ENCODE assay signal across 8 mouse cellular contexts in the genomic region with DNA sequence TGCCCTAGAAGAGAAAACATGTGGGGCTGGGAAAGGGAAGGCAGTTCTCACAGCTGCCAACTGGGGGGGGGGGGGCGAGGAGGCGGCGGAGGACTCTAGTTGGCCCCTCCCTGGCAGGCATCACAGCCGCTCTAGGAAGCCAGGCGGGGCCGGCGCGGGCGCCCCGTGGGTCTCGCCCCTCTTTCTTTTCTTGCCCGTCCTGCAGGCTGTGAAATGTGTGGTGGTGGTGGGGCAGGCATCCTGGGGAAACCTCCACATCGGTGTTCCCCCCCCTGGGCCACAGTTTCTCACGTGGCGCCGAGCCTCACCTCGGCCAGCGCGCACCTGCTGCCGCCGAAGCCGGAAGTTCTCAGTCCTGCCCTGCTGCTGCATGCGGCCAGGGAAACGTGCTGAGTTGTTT. TPM values are rescaled to one million over a fixed set of nuclear protein-coding genes. Genes with fewer than 3 reads are reported as not detected.
A peak's percentile ranks its signal among the peaks of the same experiment; 100 is the strongest.
DNase-seq lines count a peak whose midpoint lies in the region; ATAC-seq and TF ChIP-seq lines count a peak whose summit lies in the region.

No protein-coding gene starts in this region.

- H3K9me3 ChIP-seq in hindbrain, embryonic 15.5 days, result no peaks in the 10 kb centered on the region
- no peaks in the 10 kb centered on the region for H3K9me3 ChIP-seq in midbrain, embryonic 11.5 days (ENCODE audit: control insufficient read depth, low read length)

- peak; percentile 92 for ATAC-seq in activated CD4-positive, CD25-positive, alpha-beta regulatory T cell, adult 4 months
- no peak for ATAC-seq in hindbrain, embryonic 15.5 days (ENCODE audit: low FRiP score, low read depth)
- no peak for ATAC-seq in midbrain, embryonic 11.5 days (ENCODE audit: low FRiP score)

- no peak for TF ChIP-seq POLR2A in heart, adult 2 months (IDR thresholded peaks at IDR 0.05; ENCODE audit: insufficient read depth, low read depth, low read length)

- no peaks in the 10 kb centered on the region; the same call in 1 of the 2 replicates for H3K27me3 ChIP-seq in heart, adult 2 months (ENCODE audit: control insufficient read depth, insufficient read depth, low read length)
- no peaks in the 10 kb centered on the region for H3K27me3 ChIP-seq in hindbrain, embryonic 15.5 days
- H3K27me3 ChIP-seq in midbrain, embryonic 11.5 days (ENCODE audit: control insufficient read depth, insufficient read depth, low read length), result no peaks in the 10 kb centered on the region

- intact Hi-C loops in heart, adult 2 months (cut with DNase I), result no loop called here

- no peak overlapping the region for H3K4me3 ChIP-seq in heart, adult 2 months
- peak overlapping the region; percentile 27 for H3K4me3 ChIP-seq in hindbrain, embryonic 15.5 days
- 0 out of 2 replicates have a peak overlapping the region, but pooled peaks have one; percentile 18 for H3K4me3 ChIP-seq in midbrain, embryonic 11.5 days (ENCODE audit: low read depth, low read length)

- TF ChIP-seq EP300 in heart, adult 2 months (IDR thresholded peaks at IDR 0.05; ENCODE audit: insufficient read depth, low read depth, low read length), result no peak

- no peaks in the 10 kb centered on the region for H3K79me2 ChIP-seq in heart, adult 2 months (replicated peaks; ENCODE audit: control insufficient read depth, insufficient read depth, low read length)

- no peak overlapping the region for H3K27ac ChIP-seq in heart, adult 2 months
- no peak overlapping the region for H3K27ac ChIP-seq in hindbrain, embryonic 15.5 days (replicated peaks)
- H3K27ac ChIP-seq in midbrain, embryonic 11.5 days (ENCODE audit: low read depth, low read length), result no peak overlapping the region

- no peaks in the 10 kb centered on the region for H3K4me1 ChIP-seq in heart, adult 2 months (ENCODE audit: control insufficient read depth, insufficient read depth, low read length)
- no peaks in the 10 kb centered on the region for H3K4me1 ChIP-seq in hindbrain, embryonic 15.5 days (replicated peaks)
- no peaks in the 10 kb centered on the region for H3K4me1 ChIP-seq in midbrain, embryonic 11.5 days (ENCODE audit: control insufficient read depth, insufficient read depth, low read length)

- H3K36me3 ChIP-seq in heart, adult 2 months (ENCODE audit: control insufficient read depth, insufficient read depth, low read length), result no peaks in the 10 kb centered on the region
- H3K36me3 ChIP-seq in hindbrain, embryonic 15.5 days, result no peaks in the 10 kb centered on the region
- H3K36me3 ChIP-seq in midbrain, embryonic 11.5 days (ENCODE audit: control insufficient read depth, insufficient read depth, low read length), result no peaks in the 10 kb centered on the region

- peak overlapping the region; percentile 62; the same call in 1 of the 2 replicates for H3K9ac ChIP-seq in heart, adult 2 months (ENCODE audit: low read depth, low read length)
- H3K9ac ChIP-seq in hindbrain, embryonic 15.5 days, result 0 out of 2 replicates have a peak overlapping the region, but pooled peaks have one; percentile 14
- peak overlapping the region; percentile 36; the same call in 1 of the 2 replicates for H3K9ac ChIP-seq in midbrain, embryonic 11.5 days (ENCODE audit: low read length)

- peak overlapping the region; percentile 50 for H3K4me2 ChIP-seq in hindbrain, embryonic 15.5 days
- H3K4me2 ChIP-seq in midbrain, embryonic 11.5 days, result peak overlapping the region; percentile 38

- WGBS in heart, adult 2 months, result 13% methylated on average over 24 of the region's 24 CpGs
- WGBS in hindbrain, embryonic 15.5 days, result 25% methylated on average over 22 of the region's 24 CpGs
- WGBS in midbrain, embryonic 11.5 days, result 24% methylated on average over 24 of the region's 24 CpGs

- no peak for TF ChIP-seq CTCF in heart, adult 2 months (IDR thresholded peaks at IDR 0.05)

- no peak for DNase-seq in heart, adult 2 months
- DNase-seq in heart, postnatal 4 days, result no peak
- DNase-seq in midbrain, embryonic 11.5 days (ENCODE audit: low spot score, missing footprints), result peak; percentile 41
- no peak for DNase-seq in urinary bladder, adult 2 months (ENCODE audit: low spot score)
- no peak for DNase-seq in gastrocnemius, adult 8-10 months (ENCODE audit: low spot score in 2 of 2)
- DNase-seq in right cerebral cortex, adult 18-20 months, result no peak

RNA-seq across cellular contexts. Expression of a gene that starts 10.9 kb away (rescaled TPM):
- not detected for total RNA-seq in heart, adult 2 months (2021)
- 0.12 and 0.39 TPM in 2 replicates for polyA plus RNA-seq in heart, adult 2 months (2012; rRNA removed)
- not detected for total RNA-seq in heart, postnatal 4 days (2021)
- not detected for polyA plus RNA-seq in activated CD4-positive, CD25-positive, alpha-beta regulatory T cell, adult 4 months (2017; shearing (Covaris generic))
- polyA plus RNA-seq in hindbrain, embryonic 15.5 days (2015; fragmentation: Nextera tagmentation; extraction: Ambion mirVana), result 0.35 and 0.74 TPM in 2 replicates
- 0.19 TPM in 1 of 2 replicates, not detected in the other for polyA plus RNA-seq in midbrain, embryonic 11.5 days (2014; fragmentation: Nextera tagmentation; extraction: Ambion mirVana)
- 0.07 TPM in 2 replicates for polyA plus RNA-seq in urinary bladder, adult 2 months (2012; rRNA removed)
- not detected for total RNA-seq in gastrocnemius, adult 8-10 months (2022)

RNA-seq across cellular contexts. Expression of a gene that starts 10.9 kb away (rescaled TPM):
- 10 to 100 TPM; 17.6 to 20.4 TPM for total RNA-seq in heart, adult 2 months (2021)
- 11.9 and 15.6 TPM in 2 replicates for polyA plus RNA-seq in heart, adult 2 months (2012; rRNA removed)
- 10 to 100 TPM; 18.4 to 20.2 TPM for total RNA-seq in heart, postnatal 4 days (2021)
- polyA plus RNA-seq in activated CD4-positive, CD25-positive, alpha-beta regulatory T cell, adult 4 months (2017; shearing (Covaris generic)), result 10 to 100 TPM; 44.3 to 54.5 TPM
- polyA plus RNA-seq in hindbrain, embryonic 15.5 days (2015; fragmentation: Nextera tagmentation; extraction: Ambion mirVana), result 153 and 162 TPM in 2 replicates
- 76.2 and 86.7 TPM in 2 replicates for polyA plus RNA-seq in midbrain, embryonic 11.5 days (2014; fragmentation: Nextera tagmentation; extraction: Ambion mirVana)
- 16.4 and 23.2 TPM in 2 replicates for polyA plus RNA-seq in urinary bladder, adult 2 months (2012; rRNA removed)
- total RNA-seq in gastrocnemius, adult 8-10 months (2022), result 10 to 100 TPM; 16.1 to 21.1 (median 17.4) TPM

RNA-seq across cellular contexts. Expression of a gene that starts 19.1 kb away (rescaled TPM):
- 1 to 10 TPM; 3.6 to 3.7 TPM for total RNA-seq in heart, adult 2 months (2021)
- 6.5 and 8.7 TPM in 2 replicates for polyA plus RNA-seq in heart, adult 2 months (2012; rRNA removed)
- 1 to 10 TPM; 4.3 to 4.5 TPM for total RNA-seq in heart, postnatal 4 days (2021)
- polyA plus RNA-seq in activated CD4-positive, CD25-positive, alpha-beta regulatory T cell, adult 4 months (2017; shearing (Covaris generic)), result 10 to 100 TPM in 1 of 2 experiments, 1 to 10 TPM in 1; 9.8 to 13.4 TPM
- polyA plus RNA-seq in hindbrain, embryonic 15.5 days (2015; fragmentation: Nextera tagmentation; extraction: Ambion mirVana), result 14.1 and 14.7 TPM in 2 replicates
- polyA plus RNA-seq in midbrain, embryonic 11.5 days (2014; fragmentation: Nextera tagmentation; extraction: Ambion mirVana), result 11.1 and 13.4 TPM in 2 replicates
- 11.1 and 14.5 TPM in 2 replicates for polyA plus RNA-seq in urinary bladder, adult 2 months (2012; rRNA removed)
- 1 to 10 TPM; 5.2 to 8.0 (median 6.9) TPM for total RNA-seq in gastrocnemius, adult 8-10 months (2022)

RNA-seq across cellular contexts. Expression of a gene that starts 26.6 kb away (rescaled TPM):
- not detected for total RNA-seq in heart, adult 2 months (2021)
- not detected in 2 replicates for polyA plus RNA-seq in heart, adult 2 months (2012; rRNA removed)
- not detected for total RNA-seq in heart, postnatal 4 days (2021)
- not detected for polyA plus RNA-seq in activated CD4-positive, CD25-positive, alpha-beta regulatory T cell, adult 4 months (2017; shearing (Covaris generic))
- 0.10 and 0.34 TPM in 2 replicates for polyA plus RNA-seq in hindbrain, embryonic 15.5 days (2015; fragmentation: Nextera tagmentation; extraction: Ambion mirVana)
- 0.11 and 0.27 TPM in 2 replicates for polyA plus RNA-seq in midbrain, embryonic 11.5 days (2014; fragmentation: Nextera tagmentation; extraction: Ambion mirVana)
- polyA plus RNA-seq in urinary bladder, adult 2 months (2012; rRNA removed), result not detected in 2 replicates
- not detected for total RNA-seq in gastrocnemius, adult 8-10 months (2022)

RNA-seq across cellular contexts. Expression of a gene that starts 27.4 kb away (rescaled TPM):
- 10 to 100 TPM; 32.6 to 35.4 TPM for total RNA-seq in heart, adult 2 months (2021)
- polyA plus RNA-seq in heart, adult 2 months (2012; rRNA removed), result 36.6 and 51.2 TPM in 2 replicates
- total RNA-seq in heart, postnatal 4 days (2021), result 10 to 100 TPM; 68.6 to 70.0 TPM
- 10 to 100 TPM; 28.6 to 44.1 TPM for polyA plus RNA-seq in activated CD4-positive, CD25-positive, alpha-beta regulatory T cell, adult 4 months (2017; shearing (Covaris generic))
- 50.7 and 54.0 TPM in 2 replicates for polyA plus RNA-seq in hindbrain, embryonic 15.5 days (2015; fragmentation: Nextera tagmentation; extraction: Ambion mirVana)
- polyA plus RNA-seq in midbrain, embryonic 11.5 days (2014; fragmentation: Nextera tagmentation; extraction: Ambion mirVana), result 83.3 and 84.6 TPM in 2 replicates
- 90.6 and 92.1 TPM in 2 replicates for polyA plus RNA-seq in urinary bladder, adult 2 months (2012; rRNA removed)
- total RNA-seq in gastrocnemius, adult 8-10 months (2022), result 10 to 100 TPM; 18.1 to 24.4 (median 22.5) TPM
